Mouse (Mus musculus): ENCODE data around the gene 2210017I01Rik.

Gene 2210017I01Rik

GRCm38 (mm10) chr3:92607392-92607791 is at the start of gene 2210017I01Rik:
Gene 2210017I01Rik, minus strand, starts transcription at chr3:92607492.
- no peak for DNase-seq (ENCODE audit: low spot score)

- no peak for DNase-seq (ENCODE audit: low spot score)
These were observed 49.5 kb upstream of the 2210017I01Rik start, which contains the start of gene Lce1b for GRCm38 (mm10) chr3:92656826-92657225. Gene Lce1b, minus strand, starts transcription at chr3:92656926.

GRCm38 (mm10) chr3:92648207-92648606 is 40.9 kb upstream of the 2210017I01Rik start, which contains the start of gene Lce1a1:
Gene Lce1a1, minus strand, starts transcription at chr3:92648307.
- no peak for DNase-seq (ENCODE audit: low spot score)

- DNase-seq (ENCODE audit: low spot score) = no peak
These were observed 32.6 kb upstream of the 2210017I01Rik start for GRCm38 (mm10) chr3:92639854-92640253.

GRCm38 (mm10) chr3:92638653-92638991 is 31.3 kb upstream of the 2210017I01Rik start:
- DNase-seq (ENCODE audit: low spot score) = no peak

- no peak for DNase-seq (ENCODE audit: low spot score)
These were observed 30.7 kb upstream of the 2210017I01Rik start for GRCm38 (mm10) chr3:92637745-92638652.

- DNase-seq (ENCODE audit: low spot score) = no peak
These were observed 14.3 kb upstream of the 2210017I01Rik start, which contains the start of gene Lce6a for GRCm38 (mm10) chr3:92621560-92621959. Gene Lce6a, minus strand, starts transcription at chr3:92621660.

GRCm38 (mm10) chr3:92609804-92610203 is 2.5 kb upstream of the 2210017I01Rik start:
- no peak for DNase-seq (ENCODE audit: low spot score)

GRCm38 (mm10) chr3:92602169-92602568 is 5.1 kb downstream of the 2210017I01Rik start:
- no peak for DNase-seq (ENCODE audit: low spot score)

GRCm38 (mm10) chr3:92600456-92600855 is 6.8 kb downstream of the 2210017I01Rik start:
- DNase-seq (ENCODE audit: low spot score) = no peak

GRCm38 (mm10) chr3:92599973-92600372 is 7.3 kb downstream of the 2210017I01Rik start:
- no peak for DNase-seq (ENCODE audit: low spot score)

- no peak for DNase-seq (ENCODE audit: low spot score)
These were observed 8.9 kb downstream of the 2210017I01Rik start for GRCm38 (mm10) chr3:92598429-92598828.

- DNase-seq (ENCODE audit: low spot score) = no peak
These were observed 18.4 kb downstream of the 2210017I01Rik start, which contains the start of gene Smcp for GRCm38 (mm10) chr3:92588858-92589257. Gene Smcp, minus strand, starts transcription at chr3:92588997.

- no peak for DNase-seq (ENCODE audit: low spot score)
These were observed 20.1 kb downstream of the 2210017I01Rik start for GRCm38 (mm10) chr3:92587190-92587589.

- DNase-seq (ENCODE audit: low spot score) = no peak
These were observed 22.2 kb downstream of the 2210017I01Rik start for GRCm38 (mm10) chr3:92585055-92585454.

- DNase-seq (ENCODE audit: low spot score) = no peak
These were observed 24.0 kb downstream of the 2210017I01Rik start for GRCm38 (mm10) chr3:92583164-92583826.

GRCm38 (mm10) chr3:92579508-92579907 is 27.8 kb downstream of the 2210017I01Rik start:
- DNase-seq (ENCODE audit: low spot score) = no peak

GRCm38 (mm10) chr3:92578652-92579413 is 28.5 kb downstream of the 2210017I01Rik start:
- no peak for DNase-seq (ENCODE audit: low spot score)

GRCm38 (mm10) chr3:92573449-92574041 is 33.7 kb downstream of the 2210017I01Rik start, which contains the start of gene Ivl:
Gene Ivl, minus strand, starts transcription at chr3:92573735.
- no peak for DNase-seq (ENCODE audit: low spot score)

- DNase-seq (ENCODE audit: low spot score) = no peak
These were observed 34.7 kb downstream of the 2210017I01Rik start for GRCm38 (mm10) chr3:92572514-92573155.

GRCm38 (mm10) chr3:92568752-92569151 is 38.5 kb downstream of the 2210017I01Rik start:
- no peak for DNase-seq (ENCODE audit: low spot score)

Measured in ovary, postnatal 36 days (tissue).